ENCODE assay signal across 8 mouse cellular contexts in genomic region chr5:110879584-110880374, GRCm38 (mm10). TPM values are rescaled to one million over a fixed set of nuclear protein-coding genes. Genes with fewer than 3 reads are reported as not detected.
DNase-seq lines count a peak whose midpoint lies in the region; ATAC-seq and TF ChIP-seq lines count a peak whose summit lies in the region.

Ttc28 (plus strand) TSS chr5:110879803.

- H3K9me3 ChIP-seq in ES-Bruce4 (replicated peaks; ENCODE audit: control insufficient read depth, insufficient read depth, low read length, poor library complexity, severe bottlenecking) = no peaks in the 10 kb centered on the region
- H3K9me3 ChIP-seq in forebrain, embryonic 12.5 days = no peaks in the 10 kb centered on the region
- no peaks in the 10 kb centered on the region for H3K9me3 ChIP-seq in heart, embryonic 16.5 days (replicated peaks; ENCODE audit: control insufficient read depth, low read length)
- H3K9me3 ChIP-seq in liver, embryonic 15.5 days (replicated peaks) = no peaks in the 10 kb centered on the region
- H3K9me3 ChIP-seq in neural tube, embryonic 13.5 days = no peaks in the 10 kb centered on the region

- no peaks in the 10 kb centered on the region for H3K27me3 ChIP-seq in ES-Bruce4 (ENCODE audit: control insufficient read depth, insufficient read depth, low read length, poor library complexity, severe bottlenecking)
- no peaks in the 10 kb centered on the region for H3K27me3 ChIP-seq in forebrain, embryonic 12.5 days
- no peaks in the 10 kb centered on the region for H3K27me3 ChIP-seq in heart, embryonic 16.5 days (ENCODE audit: control insufficient read depth, insufficient read depth, low read length)
- no peaks in the 10 kb centered on the region for H3K27me3 ChIP-seq in liver, embryonic 15.5 days
- no peaks in the 10 kb centered on the region for H3K27me3 ChIP-seq in neural tube, embryonic 13.5 days

- WGBS in forebrain, embryonic 12.5 days = under 1% methylated on average over 95 of the region's 101 CpGs
- WGBS in heart, embryonic 16.5 days = under 1% methylated on average over 99 of the region's 101 CpGs
- WGBS in liver, embryonic 15.5 days (ENCODE audit: insufficient replicate concordance) = under 1% methylated on average over 100 of the region's 101 CpGs
- under 1% methylated on average over 92 of the region's 101 CpGs for WGBS in neural tube, embryonic 13.5 days

- no peak for TF ChIP-seq POLR2A in ES-Bruce4 (IDR thresholded peaks at IDR 0.05; ENCODE audit: insufficient read depth, low read length)

- H3K4me2 ChIP-seq in forebrain, embryonic 12.5 days = peak within 1 kb of the TSS; percentile 83
- peak within 1 kb of the TSS; percentile 91 for H3K4me2 ChIP-seq in heart, embryonic 16.5 days (ENCODE audit: low read depth, low read length)
- peak within 1 kb of the TSS; percentile 97 for H3K4me2 ChIP-seq in liver, embryonic 15.5 days
- H3K4me2 ChIP-seq in neural tube, embryonic 13.5 days = peak within 1 kb of the TSS; percentile 87

- H3K9ac ChIP-seq in ES-Bruce4 (ENCODE audit: low read depth, poor library complexity, severe bottlenecking) = peak within 1 kb of the TSS; percentile 59
- peak within 1 kb of the TSS; percentile 88 for H3K9ac ChIP-seq in forebrain, embryonic 12.5 days
- peak within 1 kb of the TSS; percentile 95 for H3K9ac ChIP-seq in heart, embryonic 16.5 days (ENCODE audit: low read length)
- H3K9ac ChIP-seq in liver, embryonic 15.5 days = peak within 1 kb of the TSS; percentile 80
- H3K9ac ChIP-seq in neural tube, embryonic 13.5 days = peak within 1 kb of the TSS; percentile 92

- peak; percentile 92 for ATAC-seq in forebrain, embryonic 12.5 days (ENCODE audit: low FRiP score)
- ATAC-seq in heart, embryonic 16.5 days (replicated peaks; ENCODE audit: extremely low read depth, insufficient read depth, low FRiP score) = peak; percentile 88
- peak; percentile 92 for ATAC-seq in liver, embryonic 15.5 days (ENCODE audit: insufficient read depth)
- ATAC-seq in neural tube, embryonic 13.5 days (ENCODE audit: low read depth) = peak; percentile 92

- no peak for TF ChIP-seq CTCF in ES-Bruce4 (IDR thresholded peaks at IDR 0.05; ENCODE audit: low read depth, low read length)

- peak; percentile 58 for DNase-seq in c-Kit-positive CD71-positive TER-119-negative erythroid progenitor cells, embryonic 14.5 days (ENCODE audit: low read depth)
- DNase-seq in kidney, postnatal 36 days = peak; percentile 82 to 93
- peak; percentile 28 for DNase-seq in telencephalon, adult 2 months (ENCODE audit: low read depth, low spot score)

- no peak within 1 kb of the TSS for H3K27ac ChIP-seq in ES-Bruce4 (ENCODE audit: insufficient read depth, low read length)
- H3K27ac ChIP-seq in forebrain, embryonic 12.5 days = peak within 1 kb of the TSS; percentile 73
- peak within 1 kb of the TSS; percentile 62 for H3K27ac ChIP-seq in heart, embryonic 16.5 days (ENCODE audit: low read length)
- H3K27ac ChIP-seq in liver, embryonic 15.5 days (replicated peaks) = peak within 1 kb of the TSS; percentile 26; the same call in 1 of the 2 replicates
- peak within 1 kb of the TSS; percentile 79 for H3K27ac ChIP-seq in neural tube, embryonic 13.5 days (replicated peaks)

- H3K36me3 ChIP-seq in ES-Bruce4 (ENCODE audit: control insufficient read depth, insufficient read depth, low read length, poor library complexity, severe bottlenecking) = no peaks in the 10 kb centered on the region
- H3K36me3 ChIP-seq in forebrain, embryonic 12.5 days (replicated peaks) = peaks cover 3% of the 10 kb centered on the region; the same call in 1 of the 2 replicates
- H3K36me3 ChIP-seq in heart, embryonic 16.5 days (ENCODE audit: control insufficient read depth, insufficient read depth) = no peaks in the 10 kb centered on the region
- H3K36me3 ChIP-seq in liver, embryonic 15.5 days (replicated peaks) = peaks cover 14% of the 10 kb centered on the region
- H3K36me3 ChIP-seq in neural tube, embryonic 13.5 days = peaks cover 3% of the 10 kb centered on the region; the same call in 1 of the 2 replicates

- peak; percentile 18; the same call in 1 of the 2 replicates for TF ChIP-seq EP300 in ES-Bruce4 (IDR thresholded peaks at IDR 0.05; ENCODE audit: insufficient read depth, low read depth, low read length)

- H3K4me3 ChIP-seq in ES-Bruce4 (ENCODE audit: low read depth, low read length) = peak within 1 kb of the TSS; percentile 66
- H3K4me3 ChIP-seq in forebrain, embryonic 12.5 days (replicated peaks) = peak within 1 kb of the TSS; percentile 67
- H3K4me3 ChIP-seq in heart, embryonic 16.5 days (ENCODE audit: low read length) = peak within 1 kb of the TSS; percentile 94
- peak within 1 kb of the TSS; percentile 84 for H3K4me3 ChIP-seq in liver, embryonic 15.5 days (replicated peaks)
- peak within 1 kb of the TSS; percentile 82 for H3K4me3 ChIP-seq in neural tube, embryonic 13.5 days

- no peaks in the 10 kb centered on the region for H3K4me1 ChIP-seq in ES-Bruce4 (ENCODE audit: control insufficient read depth, insufficient read depth, low read length)
- H3K4me1 ChIP-seq in forebrain, embryonic 12.5 days = peaks cover 17% of the 10 kb centered on the region
- H3K4me1 ChIP-seq in heart, embryonic 16.5 days (ENCODE audit: control insufficient read depth, insufficient read depth, low read length) = peaks cover 13% of the 10 kb centered on the region; the same call in 1 of the 2 replicates
- peaks cover 25% of the 10 kb centered on the region for H3K4me1 ChIP-seq in liver, embryonic 15.5 days (replicated peaks)
- peaks cover 19% of the 10 kb centered on the region for H3K4me1 ChIP-seq in neural tube, embryonic 13.5 days (replicated peaks)

RNA-seq across cellular contexts. Expression of gene Ttc28, which starts in this region (rescaled TPM):
- 2.0 and 2.5 TPM in 2 replicates for polyA plus RNA-seq in ES-Bruce4 (2011; ENCODE audit: insufficient read depth, insufficient read length, low read depth, missing spikeins)
- 22.5 and 23.1 TPM in 2 replicates for polyA plus RNA-seq in forebrain, embryonic 12.5 days (2016; fragmentation: Nextera tagmentation; extraction: Ambion mirVana)
- polyA plus RNA-seq in heart, embryonic 16.5 days (2015; fragmentation: Nextera tagmentation; extraction: Ambion mirVana) = 5.7 and 5.8 TPM in 2 replicates
- 1.1 and 1.5 TPM in 2 replicates for polyA plus RNA-seq in liver, embryonic 15.5 days (2015; fragmentation: Nextera tagmentation; extraction: Ambion mirVana)
- polyA plus RNA-seq in neural tube, embryonic 13.5 days (2015; fragmentation: Nextera tagmentation; extraction: Ambion mirVana) = 18.7 and 22.1 TPM in 2 replicates

Comparison
In these comparisons a context has a peak if more than half of its experiments do, and no peak if none do; other contexts are left out.
1. DNase-seq: peak in every context shown above with its lines; median percentile 88 in kidney, postnatal 36 days; 58 in c-Kit-positive CD71-positive TER-119-negative erythroid progenitor cells, embryonic 14.5 days; 28 in telencephalon, adult 2 months.